Mouse (Mus musculus): ENCODE results near the gene Parl.

Parl gene

GRCm38 (mm10) chr16:20301770-20302649, at the start of gene Parl:
Parl (minus strand) TSS chr16:20302387.
- DNase-seq, result peak; percentile 90 to 95

- no peak for DNase-seq
Measured at GRCm38 (mm10) chr16:20345464-20345863, 43.3 kb upstream of the Parl start.

GRCm38 (mm10) chr16:20338616-20339015, 36.4 kb upstream of the Parl start:
- DNase-seq, result no peak

GRCm38 (mm10) chr16:20334918-20335317, 32.7 kb upstream of the Parl start:
- DNase-seq, result no peak

GRCm38 (mm10) chr16:20328306-20328705, 26.1 kb upstream of the Parl start:
- DNase-seq, result no peak

GRCm38 (mm10) chr16:20325286-20325685, 23.1 kb upstream of the Parl start, which contains the start of gene Cyp2ab1:
Cyp2ab1 (minus strand) TSS chr16:20325404.
- no peak for DNase-seq

GRCm38 (mm10) chr16:20323907-20324306, 21.7 kb upstream of the Parl start:
- DNase-seq, result no peak

- DNase-seq, result no peak
Measured at GRCm38 (mm10) chr16:20322274-20322673, 20.1 kb upstream of the Parl start.

GRCm38 (mm10) chr16:20316770-20317169, 14.6 kb upstream of the Parl start:
- no peak for DNase-seq

GRCm38 (mm10) chr16:20315266-20315665, 13.1 kb upstream of the Parl start:
- DNase-seq, result no peak

GRCm38 (mm10) chr16:20312272-20312671, 10.1 kb upstream of the Parl start:
- no peak for DNase-seq

- DNase-seq, result no peak
Measured at GRCm38 (mm10) chr16:20300076-20300475, 2.1 kb downstream of the Parl start.

- no peak for DNase-seq
Measured at GRCm38 (mm10) chr16:20280238-20280637, 21.9 kb downstream of the Parl start.

- DNase-seq, result no peak
Measured at GRCm38 (mm10) chr16:20279395-20279794, 22.8 kb downstream of the Parl start.

- no peak for DNase-seq
Measured at GRCm38 (mm10) chr16:20272994-20273393, 29.2 kb downstream of the Parl start.

GRCm38 (mm10) chr16:20271339-20271738, 30.8 kb downstream of the Parl start:
- no peak for DNase-seq

- DNase-seq, result no peak
Measured at GRCm38 (mm10) chr16:20265089-20265488, 37.1 kb downstream of the Parl start.

- DNase-seq, result no peak
Measured at GRCm38 (mm10) chr16:20257926-20258325, 44.3 kb downstream of the Parl start.

GRCm38 (mm10) chr16:20248442-20249174, 53.6 kb downstream of the Parl start:
- no peak for DNase-seq

GRCm38 (mm10) chr16:20247103-20247502, 55.1 kb downstream of the Parl start:
- DNase-seq, result no peak

- DNase-seq, result peak; percentile 80 to 85
Measured at GRCm38 (mm10) chr16:20240468-20241414, 61.4 kb downstream of the Parl start, which contains the start of gene Map6d1. Map6d1 (minus strand) TSS chr16:20241358.

GRCm38 (mm10) chr16:20238646-20239045, 63.5 kb downstream of the Parl start:
- no peak for DNase-seq

- DNase-seq, result peak; percentile 43 to 66
Measured at GRCm38 (mm10) chr16:20237426-20237825, 64.8 kb downstream of the Parl start.
